Mouse (Mus musculus) MEL (cell line): ENCODE data around the gene Hist1h1t.

Source experiments
- CTCF ChIP-seq, 3 experiments: IDR thresholded peaks in 2 of 3; conservative IDR thresholded peaks in 1 of 3; 2 replicates each; pipeline ENCODE4 v1.5.1; 2011 to 2012; ENCODE audit warnings: low read length in 3 of 3, low read depth in 2 of 3, mild to moderate bottlenecking in 2 of 3, improper control_type of control experiment in 1 of 3, inconsistent platforms in 1 of 3, mixed read lengths in 1 of 3, moderate library complexity in 1 of 3; ENCODE audit not compliant: control insufficient read depth in 1 of 3, insufficient read depth in 1 of 3, poor library complexity in 1 of 3, severe bottlenecking in 1 of 3
- ELF1 ChIP-seq: IDR thresholded peaks from 2 replicates; pipeline ENCODE4 v1.6.1; 2014; ENCODE audit warnings: low read depth, mild to moderate bottlenecking, inconsistent platforms, low read length, improper control_type of control experiment, moderate library complexity
- MEF2A ChIP-seq: IDR thresholded peaks from 2 replicates; pipeline ENCODE4 v1.6.1; 2014; ENCODE audit warnings: low read depth, mild to moderate bottlenecking, inconsistent platforms, low read length, improper control_type of control experiment; ENCODE audit not compliant: poor library complexity, insufficient replicate concordance, severe bottlenecking; ENCODE audit errors: extremely low read depth
- MYC ChIP-seq: IDR thresholded peaks from 2 replicates; pipeline ENCODE4 v1.6.1; 2011; ENCODE audit warnings: low read depth, mild to moderate bottlenecking, low read length, improper control_type of control experiment, moderate library complexity
- RCOR1 ChIP-seq: IDR thresholded peaks from 2 replicates; pipeline ENCODE4 v1.6.1; 2012; ENCODE audit warnings: low read depth, mild to moderate bottlenecking, inconsistent platforms, low read length, improper control_type of control experiment

GRCm38 (mm10) chr13:23745381-23746161 lies 50.0 kb downstream of the Hist1h1t start, which contains the start of gene Hist1h3c:
- TF ChIP-seq MEF2A (no peak), ELF1 (no peak), CTCF (IDR thresholded peaks at IDR 0.05 in 2 of 3, conservative IDR thresholded peaks at IDR 0.05 in 1 of 3; ENCODE audit: control insufficient read depth in 1 of 3, insufficient read depth in 1 of 3, low read depth in 2 of 3, low read length in 3 of 3, poor library complexity in 1 of 3, severe bottlenecking in 1 of 3) (no peak), MYC (no peak), RCOR1 (no peak)
